Mouse (Mus musculus): ENCODE measurements around the gene Ssr4. TPM values are rescaled to one million over a fixed set of nuclear protein-coding genes. Genes with fewer than 3 reads are reported as not detected.
"Not testable (repeated sequence)": the region's sequence is repeated elsewhere in the genome, so short reads cannot be mapped to it uniquely, and the experiment has no call there.

The Ssr4 gene
- total RNA-seq (2021), result 10 to 100 TPM; 72.3 to 80.8 TPM
- long read RNA-seq, experiment 1, transcript Ssr4-201 (6 exons, 765 nt), result minor isoform, 29 of 112 reads
- long read RNA-seq, experiment 1, transcript Ssr4-208 (6 exons, 800 nt), result major isoform, 76 of 112 reads
- long read RNA-seq, experiment 1, partial matches to known transcripts, result 7 of 112 reads
- long read RNA-seq, experiment 1, other reads (novel, unspliced or antisense), result 0 of 112 reads
- long read RNA-seq, experiment 2, transcript Ssr4-208 (6 exons, 800 nt), result major isoform, 69 of 106 reads
- long read RNA-seq, experiment 2, transcript Ssr4-201 (6 exons, 765 nt), result minor isoform, 21 of 106 reads
- long read RNA-seq, experiment 2, partial matches to known transcripts, result 9 of 106 reads
- long read RNA-seq, experiment 2, other reads (novel, unspliced or antisense), result 5 of 106 reads

DNA sequence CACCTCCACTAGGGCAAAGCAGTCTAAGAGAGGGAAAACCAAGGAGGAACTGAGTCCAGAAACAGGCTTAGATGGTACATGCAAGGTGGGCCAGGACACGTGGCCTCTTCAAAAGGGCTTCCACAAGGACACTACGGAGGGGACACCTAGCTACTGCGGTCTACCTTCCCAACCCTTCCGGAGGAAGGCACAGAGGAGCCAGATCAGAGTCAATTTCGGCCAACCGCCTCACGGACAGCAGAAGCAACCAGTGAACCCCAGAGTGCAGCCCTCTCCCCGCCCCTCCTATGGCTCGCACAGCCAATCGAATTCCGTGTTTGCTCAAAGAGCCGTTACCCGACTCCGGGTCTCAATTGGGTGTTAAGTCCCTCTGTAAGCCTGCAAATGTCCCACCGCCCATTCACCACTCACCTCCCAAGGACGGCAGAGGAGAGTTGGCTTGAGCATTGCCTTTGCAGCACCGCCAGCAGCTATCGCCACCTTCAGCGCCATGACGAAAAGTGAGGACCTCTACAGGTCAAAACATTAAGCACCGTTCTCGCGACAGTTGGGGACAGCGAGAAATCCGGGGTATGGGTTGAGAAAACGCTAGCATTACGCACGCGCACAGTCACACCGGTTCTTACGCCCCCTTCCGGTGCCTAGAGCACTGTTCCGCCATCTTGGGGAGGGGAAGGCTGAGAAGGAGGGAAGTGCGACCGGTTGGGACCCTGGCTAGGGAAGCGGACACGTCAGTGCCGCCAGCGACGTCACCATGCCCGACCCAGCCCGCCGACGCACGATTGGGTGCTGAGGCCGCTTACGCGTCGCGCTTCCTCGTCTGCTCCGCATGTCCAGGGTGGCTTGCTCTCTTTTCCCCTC lies at the start of gene Ssr4, which contains the start of gene Idh3g:
Ssr4 (plus strand) TSS at position 665 of the 861 bp plus-strand sequence.
Idh3g (minus strand) TSS at position 534 of the 861 bp plus-strand sequence.
- peak; percentile 92 for DNase-seq

GRCm38 (mm10) chrX:73738155-73738554 lies 48.7 kb upstream of the Ssr4 start:
- DNase-seq, result no peak

DNA sequence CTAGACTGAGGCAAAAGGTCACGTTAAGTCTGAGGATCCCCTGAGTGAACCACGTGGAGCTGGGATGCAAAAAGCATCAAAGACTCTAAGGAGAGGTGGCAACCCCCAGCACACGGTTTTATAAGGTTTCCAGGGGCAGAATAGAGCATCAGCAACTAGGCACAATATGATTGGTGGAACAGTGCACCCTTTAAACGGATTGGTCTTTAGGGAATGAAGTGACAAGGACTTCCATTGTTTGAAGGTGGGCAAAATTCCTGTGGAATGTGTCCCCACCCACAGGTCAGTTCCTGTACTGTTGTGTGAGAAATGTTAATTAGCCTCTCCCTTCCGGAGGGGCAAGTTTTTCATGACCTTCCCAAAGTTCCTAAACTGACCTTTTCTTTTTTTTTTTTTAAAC lies 47.7 kb upstream of the Ssr4 start:
- DNase-seq, result no peak

DNA sequence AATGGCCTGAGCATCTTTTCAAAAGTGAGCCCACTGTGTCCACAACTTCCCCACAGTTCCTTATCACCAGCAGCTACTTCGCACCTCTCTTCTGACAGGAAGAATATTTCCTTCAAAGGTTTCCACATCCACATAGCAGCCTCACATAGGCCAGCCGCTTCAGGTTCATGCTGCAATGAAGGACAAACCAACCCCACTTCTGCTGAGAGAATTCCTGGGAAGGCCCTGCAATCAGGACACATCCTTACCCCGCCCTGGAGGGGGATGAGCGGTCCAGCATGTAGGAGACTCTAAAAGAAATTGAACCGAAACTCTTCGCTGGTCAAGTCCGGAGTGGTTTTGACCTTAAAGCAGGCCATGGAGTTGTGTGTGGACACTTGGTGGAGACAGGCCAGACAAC lies 47.0 kb upstream of the Ssr4 start:
- DNase-seq, result not testable (repeated sequence)

DNA sequence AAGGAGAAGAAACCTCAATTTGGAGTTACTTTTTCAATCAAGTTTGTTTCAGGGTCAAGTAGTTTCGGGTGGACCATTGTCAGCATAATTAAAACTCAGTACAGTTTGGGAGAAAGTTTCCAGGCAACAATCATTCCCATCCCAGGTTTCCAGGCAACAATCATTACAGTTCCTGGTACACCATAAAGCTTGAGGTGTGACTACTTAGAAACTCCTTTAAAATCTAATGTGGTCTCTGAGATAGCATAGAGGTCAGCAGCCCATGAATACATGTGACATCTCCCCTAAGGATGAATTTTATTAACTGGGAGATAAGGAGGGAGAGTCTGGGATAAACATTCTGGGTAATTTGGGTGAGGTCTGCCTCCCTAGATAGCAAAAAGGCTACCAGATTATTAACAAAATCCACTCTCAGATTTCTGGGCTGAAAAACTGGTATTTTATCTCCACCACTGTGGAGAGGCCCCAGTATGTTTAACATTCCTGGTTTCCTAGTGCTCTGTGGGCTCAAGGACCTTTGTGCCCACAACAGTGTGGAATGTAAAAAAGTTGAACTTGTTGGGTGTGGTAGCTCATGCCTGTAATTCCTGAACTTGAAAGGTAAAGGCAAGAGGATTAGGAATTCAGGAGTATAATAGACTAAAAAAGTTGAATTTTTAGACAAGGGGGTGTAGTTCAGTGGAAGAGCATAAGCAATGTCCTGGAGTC lies 41.9 kb upstream of the Ssr4 start:
- no peak for DNase-seq

GRCm38 (mm10) chrX:73748977-73749376 lies 37.9 kb upstream of the Ssr4 start:
- DNase-seq, result no peak

GRCm38 (mm10) chrX:73756334-73757140 lies 30.3 kb upstream of the Ssr4 start, which contains the start of gene Plxnb3:
Plxnb3 (plus strand) TSS chrX:73757090.
- no peak for DNase-seq

DNA sequence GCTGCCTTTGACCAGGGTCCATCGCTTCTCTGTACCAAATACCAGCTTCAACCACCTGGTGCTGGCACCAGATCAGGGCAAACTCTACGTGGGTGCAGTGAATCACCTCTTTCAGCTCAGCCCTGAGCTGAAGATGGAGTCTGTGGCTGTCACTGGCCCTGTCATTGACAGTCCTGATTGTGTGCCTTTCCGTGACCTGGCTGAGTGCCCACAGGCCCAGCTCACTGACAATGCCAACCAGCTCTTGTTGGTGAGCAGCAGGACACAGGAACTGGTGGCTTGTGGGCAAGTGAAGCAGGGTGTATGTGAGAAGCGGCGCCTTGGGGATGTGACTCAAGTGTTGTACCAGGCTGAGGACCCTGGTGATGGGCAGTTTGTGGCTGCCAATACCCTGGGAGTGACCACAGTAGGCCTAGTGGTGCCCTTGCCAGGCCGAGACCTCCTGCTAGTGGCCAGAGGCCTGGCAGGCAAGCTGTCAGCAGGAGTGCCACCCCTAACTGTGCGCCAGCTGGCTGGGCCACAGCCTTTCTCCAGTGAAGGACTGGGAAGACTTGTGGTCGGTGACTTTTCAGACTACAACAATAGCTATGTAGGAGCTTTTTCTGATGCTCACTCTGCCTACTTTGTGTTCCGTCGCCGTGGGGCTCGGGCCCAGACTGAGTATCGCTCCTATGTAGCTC lies 28.1 kb upstream of the Ssr4 start:
- DNase-seq, result no peak

GRCm38 (mm10) chrX:73765311-73765710 lies 21.5 kb upstream of the Ssr4 start:
- DNase-seq, result peak; percentile 33

DNA sequence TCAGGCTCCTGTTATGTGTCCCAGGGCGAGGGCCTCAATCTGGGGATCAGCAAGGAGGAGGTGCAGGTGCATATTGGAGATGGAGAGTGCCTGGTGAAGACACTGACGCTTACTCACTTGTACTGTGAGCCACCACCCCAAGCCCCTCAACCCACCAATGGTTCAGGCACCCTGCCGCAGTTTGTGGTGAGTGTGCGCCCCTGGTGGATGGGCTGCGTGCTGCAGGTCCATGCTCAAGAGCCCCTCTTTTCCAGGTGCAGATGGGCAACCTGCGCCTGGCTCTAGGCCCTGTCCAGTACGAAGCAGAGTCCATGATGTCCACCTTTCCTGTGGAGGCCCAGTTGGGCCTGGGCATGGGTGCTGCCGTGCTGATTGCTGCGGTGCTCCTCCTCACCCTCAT lies 19.6 kb upstream of the Ssr4 start:
- DNase-seq, result no peak

DNA sequence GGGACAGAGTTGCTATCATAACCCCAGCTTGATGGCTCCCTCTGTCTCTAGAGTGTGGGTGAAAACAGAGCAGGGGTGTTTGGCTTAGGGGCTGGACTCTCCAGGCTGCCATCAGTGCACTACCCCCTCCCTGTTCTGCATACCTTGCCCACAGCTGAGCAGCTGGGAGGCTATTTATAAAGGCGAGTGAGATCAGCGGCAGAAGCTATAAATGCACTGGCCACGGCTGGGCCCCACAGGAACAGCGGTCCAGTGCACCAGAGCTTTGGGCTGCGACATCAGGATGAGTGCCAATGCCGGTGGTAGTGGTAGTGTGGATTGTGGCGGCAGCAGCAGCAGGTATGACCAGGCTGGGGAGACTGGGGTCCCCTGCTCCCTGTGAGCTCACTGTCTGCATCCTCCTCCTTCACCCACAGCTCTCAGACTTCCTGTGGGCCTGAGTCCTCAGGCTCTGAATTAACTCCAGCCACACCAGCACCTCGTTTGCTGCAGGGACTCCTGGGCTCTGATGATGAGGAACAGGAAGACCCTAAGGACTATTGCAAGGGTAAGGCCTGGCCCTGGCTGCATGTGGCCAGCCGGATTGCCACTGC lies 12.6 kb upstream of the Ssr4 start, which contains the start of gene Srpk3:
Srpk3 (plus strand) TSS at position 238 of the 593 bp plus-strand sequence.
- peak; percentile 59 for DNase-seq

DNA sequence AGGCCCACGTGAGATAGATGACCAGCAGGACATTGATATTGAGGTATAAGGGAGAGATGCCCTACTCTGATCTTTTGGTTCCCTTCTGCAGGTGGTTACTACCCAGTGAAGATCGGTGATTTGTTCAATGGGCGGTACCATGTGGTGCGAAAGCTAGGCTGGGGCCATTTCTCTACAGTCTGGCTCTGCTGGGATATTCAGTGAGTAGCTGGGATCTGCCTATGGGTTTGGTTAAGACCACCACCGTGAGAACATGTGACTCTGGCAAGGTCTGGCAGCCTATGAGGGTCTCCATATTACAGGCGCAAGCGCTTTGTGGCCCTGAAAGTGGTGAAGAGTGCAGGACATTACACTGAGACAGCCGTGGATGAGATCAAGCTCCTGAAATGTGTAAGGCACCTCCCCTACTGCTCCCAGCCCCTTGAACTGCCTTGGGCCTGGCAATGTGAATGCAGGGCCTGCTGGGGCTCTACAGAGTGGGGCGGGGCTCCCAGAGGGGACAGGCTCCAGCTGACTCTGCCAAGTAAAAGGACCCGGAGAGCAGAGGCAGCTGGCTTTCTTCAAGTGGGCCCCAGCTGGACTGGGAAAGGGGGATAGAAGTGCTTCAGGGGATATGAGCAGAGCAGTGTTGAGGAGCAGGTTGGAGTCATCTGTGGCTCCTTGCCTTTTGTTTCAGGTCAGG lies 11.9 kb upstream of the Ssr4 start:
- DNase-seq, result peak; percentile 48

GRCm38 (mm10) chrX:73782227-73782626 lies 4.6 kb upstream of the Ssr4 start:
- no peak for DNase-seq

GRCm38 (mm10) chrX:73785666-73786065 lies 1.2 kb upstream of the Ssr4 start:
- no peak for DNase-seq

GRCm38 (mm10) chrX:73787225-73787558 lies 364 bp downstream of the Ssr4 start:
- DNase-seq, result no peak

GRCm38 (mm10) chrX:73788501-73788900 lies 1.7 kb downstream of the Ssr4 start:
- DNase-seq, result no peak

DNA sequence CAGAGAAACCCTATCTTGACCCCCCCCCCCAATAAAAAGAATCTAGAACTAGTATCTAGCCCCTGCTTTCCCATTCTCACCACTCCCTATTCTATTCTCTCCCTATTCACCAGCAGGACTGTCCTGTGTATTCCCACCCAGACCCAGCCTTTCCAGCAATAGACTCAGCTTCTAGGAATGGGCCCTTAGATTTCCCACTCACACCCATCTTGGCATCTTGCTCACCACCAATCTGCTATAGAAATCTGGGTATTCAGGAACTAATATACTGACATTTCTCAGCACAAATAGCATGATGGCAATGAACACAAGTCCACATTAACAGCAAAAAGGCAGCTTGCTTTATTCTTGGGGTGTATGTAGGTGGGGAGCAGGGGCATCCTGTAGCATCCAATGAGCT lies 6.2 kb downstream of the Ssr4 start:
- no peak for DNase-seq

DNA sequence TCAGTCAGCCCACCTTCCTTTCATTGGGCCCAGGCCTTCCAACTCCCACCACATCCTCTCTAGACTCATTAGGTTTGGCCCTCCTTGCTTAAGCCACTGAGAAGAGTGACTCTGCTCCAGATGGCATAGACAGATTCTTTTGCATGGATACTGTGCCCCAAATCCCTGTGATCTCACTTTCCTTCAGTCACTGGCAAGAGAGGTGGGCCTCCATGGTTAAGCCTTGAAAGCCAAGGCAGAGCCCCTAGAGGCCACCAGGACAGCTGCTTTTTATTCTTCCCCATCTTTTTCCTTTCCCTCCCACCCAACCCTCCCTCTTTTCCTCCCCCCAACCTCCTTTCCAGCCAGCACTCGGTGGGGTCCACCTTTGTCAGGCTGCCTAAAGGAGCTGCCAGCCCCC lies 6.7 kb downstream of the Ssr4 start:
- no peak for DNase-seq

DNA sequence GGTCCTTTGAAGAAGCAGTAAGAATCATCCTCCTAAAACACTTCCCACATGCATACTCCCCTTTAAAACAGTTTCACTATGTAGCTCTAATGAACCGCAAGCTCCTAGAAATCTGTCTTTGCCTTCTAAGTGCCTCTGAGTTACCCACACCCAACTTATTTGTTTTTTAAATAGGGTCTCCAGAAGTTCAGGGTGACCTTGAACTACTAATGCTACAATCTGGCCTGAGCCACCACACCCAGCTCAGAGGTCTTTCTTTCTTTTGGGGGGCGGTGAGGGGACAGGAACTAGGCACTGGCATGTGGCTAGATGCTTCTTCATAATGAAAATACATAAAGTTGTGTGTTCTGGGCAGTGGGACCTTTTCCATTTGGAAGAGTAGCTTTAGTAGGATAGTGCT lies 10.7 kb downstream of the Ssr4 start:
- no peak for DNase-seq

GRCm38 (mm10) chrX:73798502-73798901 lies 11.7 kb downstream of the Ssr4 start:
- peak; percentile 61 for DNase-seq
